Mouse (Mus musculus): Measurements from ENCODE around the gene Nkx6-1.

The Nkx6-1 gene

GRCm38 (mm10) chr5:101659411-101659971 is 5.3 kb downstream of the Nkx6-1 start:
- no peak for DNase-seq (ENCODE audit: inconsistent ontology term)

GRCm38 (mm10) chr5:101658984-101659290 is 5.9 kb downstream of the Nkx6-1 start:
- no peak for DNase-seq (ENCODE audit: inconsistent ontology term)

- no peak for DNase-seq (ENCODE audit: inconsistent ontology term)
Observed at GRCm38 (mm10) chr5:101658188-101658983, 6.4 kb downstream of the Nkx6-1 start.

- no peak for DNase-seq (ENCODE audit: inconsistent ontology term)
Observed at GRCm38 (mm10) chr5:101657698-101658097, 7.1 kb downstream of the Nkx6-1 start.

- DNase-seq (ENCODE audit: inconsistent ontology term): no peak
Observed at GRCm38 (mm10) chr5:101656107-101656506, 8.7 kb downstream of the Nkx6-1 start.

- no peak for DNase-seq (ENCODE audit: inconsistent ontology term)
Observed at GRCm38 (mm10) chr5:101655418-101655817, 9.4 kb downstream of the Nkx6-1 start.

- no peak for DNase-seq (ENCODE audit: inconsistent ontology term)
Observed at GRCm38 (mm10) chr5:101647726-101648686, 16.8 kb downstream of the Nkx6-1 start.

GRCm38 (mm10) chr5:101646961-101647575 is 17.7 kb downstream of the Nkx6-1 start:
- no peak for DNase-seq (ENCODE audit: inconsistent ontology term)

GRCm38 (mm10) chr5:101645071-101645470 is 19.7 kb downstream of the Nkx6-1 start:
- no peak for DNase-seq (ENCODE audit: inconsistent ontology term)

- DNase-seq (ENCODE audit: inconsistent ontology term): no peak
Observed at GRCm38 (mm10) chr5:101638101-101638500, 26.7 kb downstream of the Nkx6-1 start.
